Comparison of ENCODE assay signal across 7 mouse cellular contexts in the genomic region with DNA sequence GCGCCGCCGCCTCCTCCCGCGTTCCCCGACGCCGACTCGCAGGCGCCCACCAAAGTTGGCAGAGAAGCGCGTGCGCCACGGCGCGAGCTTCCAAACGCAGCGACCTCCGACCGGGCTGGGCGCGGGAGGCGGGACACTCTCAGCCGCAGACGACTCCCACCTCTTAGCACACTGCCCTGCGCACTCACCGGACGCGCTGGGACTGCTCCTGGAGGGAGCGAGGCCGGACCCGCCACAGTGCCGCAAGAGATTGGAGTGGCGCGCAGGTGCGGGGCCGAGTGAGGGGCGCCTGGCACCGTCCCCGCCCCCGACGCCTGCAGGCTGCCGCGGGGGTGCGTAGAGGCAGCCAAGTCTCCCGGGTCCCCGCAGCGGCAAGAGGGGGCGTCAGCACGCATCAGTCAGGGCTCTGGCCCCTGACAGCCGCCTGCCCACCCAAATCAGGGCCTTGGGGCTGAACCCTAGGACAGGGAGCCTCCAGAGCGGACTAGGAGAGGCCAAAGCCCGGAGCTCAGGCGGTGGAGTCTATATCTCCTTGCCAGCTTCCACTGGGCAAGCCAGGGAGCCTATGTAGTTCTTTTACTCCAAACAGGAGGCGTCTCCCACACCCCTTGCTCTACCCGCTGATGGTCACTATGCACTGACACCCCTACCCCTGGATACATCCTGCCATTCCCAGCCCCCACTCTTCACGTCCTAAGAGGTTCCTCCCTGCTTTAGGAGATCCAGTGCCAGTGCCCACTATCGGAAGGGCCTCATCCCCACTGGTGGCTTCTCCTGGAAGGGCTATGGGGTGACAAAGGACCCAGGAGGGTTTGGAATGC. TPM values are rescaled to one million over a fixed set of nuclear protein-coding genes. Genes with fewer than 3 reads are reported as not detected.
A peak's percentile ranks its signal among the peaks of the same experiment; 100 is the strongest.
DNase-seq lines count a peak whose midpoint lies in the region; ATAC-seq and TF ChIP-seq lines count a peak whose summit lies in the region.

A gene (minus strand): TSS at position 763 of the 821 bp plus-strand sequence.

- H3K36me3 ChIP-seq in megakaryocyte, embryonic 14.5 days (replicated peaks; ENCODE audit: low read length) = no peaks in the 10 kb centered on the region
- no peaks in the 10 kb centered on the region for H3K36me3 ChIP-seq in embryonic facial prominence, embryonic 14.5 days (ENCODE audit: control insufficient read depth, insufficient read depth, low read length)
- no peaks in the 10 kb centered on the region for H3K36me3 ChIP-seq in intestine, postnatal 0 days (ENCODE audit: control insufficient read depth, insufficient read depth)
- H3K36me3 ChIP-seq in myocyte (ENCODE audit: control insufficient read depth, insufficient read depth) = no peaks in the 10 kb centered on the region

- H3K4me2 ChIP-seq in embryonic facial prominence, embryonic 14.5 days (ENCODE audit: low read depth, low read length) = peak within 1 kb of the TSS; percentile 73
- peak within 1 kb of the TSS; percentile 68 for H3K4me2 ChIP-seq in intestine, postnatal 0 days (replicated peaks; ENCODE audit: low read depth)
- peak within 1 kb of the TSS; percentile 36 for H3K4me2 ChIP-seq in myocyte (ENCODE audit: low read depth)

- peaks cover 75% of the 10 kb centered on the region for H3K27me3 ChIP-seq in megakaryocyte, embryonic 14.5 days (replicated peaks)
- H3K27me3 ChIP-seq in embryonic facial prominence, embryonic 14.5 days (replicated peaks; ENCODE audit: control insufficient read depth, insufficient read depth, low read length) = peaks cover 38% of the 10 kb centered on the region
- peaks cover 38% of the 10 kb centered on the region for H3K27me3 ChIP-seq in intestine, postnatal 0 days (replicated peaks; ENCODE audit: control insufficient read depth, insufficient read depth, low read length)
- peaks cover 47% of the 10 kb centered on the region for H3K27me3 ChIP-seq in myocyte (ENCODE audit: control insufficient read depth, insufficient read depth, insufficient read length)

- WGBS in embryonic facial prominence, embryonic 14.5 days = under 1% methylated on average over 36 of the region's 58 CpGs
- 2% methylated on average over 58 of the region's 58 CpGs for WGBS in intestine, postnatal 0 days

- H3K9me3 ChIP-seq in megakaryocyte, embryonic 14.5 days = no peaks in the 10 kb centered on the region
- H3K9me3 ChIP-seq in embryonic facial prominence, embryonic 14.5 days (ENCODE audit: control insufficient read depth, low read length) = no peaks in the 10 kb centered on the region
- no peaks in the 10 kb centered on the region for H3K9me3 ChIP-seq in intestine, postnatal 0 days (ENCODE audit: control insufficient read depth)

- H3K79me2 ChIP-seq in myocyte (ENCODE audit: control insufficient read depth, insufficient read depth) = no peaks in the 10 kb centered on the region

- no peak for DNase-seq in embryonic facial prominence, embryonic 14.5 days (ENCODE audit: low spot score)
- DNase-seq in urinary bladder, postnatal 4 days (ENCODE audit: low spot score in 2 of 2) = no peak
- no peak for DNase-seq in spleen, adult 18-20 months

- no peak within 1 kb of the TSS for H3K27ac ChIP-seq in embryonic facial prominence, embryonic 14.5 days (replicated peaks; ENCODE audit: low read depth, low read length)
- no peak within 1 kb of the TSS for H3K27ac ChIP-seq in intestine, postnatal 0 days (ENCODE audit: low read depth, low read length)

- TF ChIP-seq CTCF in intestine, postnatal 0 days (IDR thresholded peaks at IDR 0.05; ENCODE audit: low read depth) = no peak

- no peak within 1 kb of the TSS for H3ac ChIP-seq in myocyte (ENCODE audit: control insufficient read depth, insufficient read length)

- peaks cover 15% of the 10 kb centered on the region for H3K4me1 ChIP-seq in megakaryocyte, embryonic 14.5 days
- H3K4me1 ChIP-seq in embryonic facial prominence, embryonic 14.5 days (ENCODE audit: control insufficient read depth, insufficient read depth, low read length) = peaks cover 7% of the 10 kb centered on the region; the same call in 1 of the 2 replicates
- H3K4me1 ChIP-seq in intestine, postnatal 0 days (replicated peaks; ENCODE audit: control insufficient read depth, insufficient read depth, low read length) = no peaks in the 10 kb centered on the region

- peak within 1 kb of the TSS; percentile 81 for H3K4me3 ChIP-seq in megakaryocyte, embryonic 14.5 days (replicated peaks)
- peak within 1 kb of the TSS; percentile 43 for H3K4me3 ChIP-seq in embryonic facial prominence, embryonic 14.5 days (ENCODE audit: low read depth, low read length)
- peak within 1 kb of the TSS; percentile 36 for H3K4me3 ChIP-seq in intestine, postnatal 0 days (ENCODE audit: low read depth, low read length)
- no peak within 1 kb of the TSS for H3K4me3 ChIP-seq in myocyte

- H3K9ac ChIP-seq in embryonic facial prominence, embryonic 14.5 days (ENCODE audit: low read depth, low read length) = peak within 1 kb of the TSS; percentile 58
- no peak within 1 kb of the TSS for H3K9ac ChIP-seq in intestine, postnatal 0 days (ENCODE audit: low read depth, low read length)

- no peak for ATAC-seq in megakaryocyte, adult 5-6 weeks (ENCODE audit: poor library complexity, severe bottlenecking)
- ATAC-seq in embryonic facial prominence, embryonic 14.5 days (ENCODE audit: low read depth) = no peak
- 0 out of 2 replicates have a peak, but pooled peaks have one; percentile 23 for ATAC-seq in intestine, postnatal 0 days

- TF ChIP-seq POLR2A in myocyte (IDR thresholded peaks at IDR 0.05; ENCODE audit: insufficient read length, low read depth) = no peak

TF ChIP-seq in myocyte, 11 proteins besides CTCF, POLR2A, EP300 and RAD21:
- TF ChIP-seq MAX (IDR thresholded peaks at IDR 0.05; ENCODE audit: low read depth) (no peak), SRF (IDR thresholded peaks at IDR 0.05; ENCODE audit: control insufficient read depth, insufficient read length, low read depth) (no peak), USF1 (IDR thresholded peaks at IDR 0.05; ENCODE audit: low read depth) (no peak), TCF3 (IDR thresholded peaks at IDR 0.05; ENCODE audit: insufficient read length, low read depth) (no peak), E2F4 (IDR thresholded peaks at IDR 0.05; ENCODE audit: insufficient read depth) (no peak), MYOG (IDR thresholded peaks at IDR 0.05; ENCODE audit: control insufficient read depth in 1 of 3, insufficient read depth in 1 of 3, insufficient read length in 2 of 3, low read depth in 2 of 3) (no peak), CEBPB (IDR thresholded peaks at IDR 0.05; ENCODE audit: insufficient read depth, poor library complexity, severe bottlenecking) (no peak), TCF12 (IDR thresholded peaks at IDR 0.05; ENCODE audit: insufficient read depth, poor library complexity, severe bottlenecking) (no peak), REST (IDR thresholded peaks at IDR 0.05; ENCODE audit: insufficient read depth, insufficient read length) (no peak), POLR2AphosphoS2 (IDR thresholded peaks at IDR 0.05; ENCODE audit: insufficient read length, low read depth) (no peak), MYOD1 (IDR thresholded peaks at IDR 0.05; ENCODE audit: control insufficient read depth in 1 of 3, insufficient read length in 2 of 3, low read depth in 2 of 3) (no peak)

RNA-seq across cellular contexts. Expression of the gene that starts here (rescaled TPM):
- polyA plus RNA-seq in megakaryocyte, embryonic 14.5 days (2012; ENCODE audit: insufficient read depth, low replicate concordance) = not detected in 2 replicates
- not detected in 2 replicates for total RNA-seq in megakaryocyte, adult 5-6 weeks (2015)
- not detected in 2 replicates for total RNA-seq in megakaryocyte, adult 5-6 weeks (2017)
- polyA plus RNA-seq in embryonic facial prominence, embryonic 14.5 days (2014; fragmentation: Nextera tagmentation; extraction: Ambion mirVana) = 0.16 TPM in 1 of 2 replicates, not detected in the other
- polyA plus RNA-seq in intestine, postnatal 0 days (2015; fragmentation: Nextera tagmentation; extraction: Ambion mirVana) = 0.05 and 0.09 TPM in 2 replicates
- 0.02 TPM for polyA plus RNA-seq in myocyte (2012; fragmentation: generic; extraction: Trizol)

Comparison
In these comparisons a context has a peak if more than half of its experiments do, and no peak if none do; other contexts are left out.
1. Peak in ATAC-seq, H3K4me3 ChIP-seq and H3K4me2 ChIP-seq in intestine, postnatal 0 days; RNA of the gene not detected or under 1 TPM.